Mouse (Mus musculus) thymus, adult 2 months (tissue): Measurements from ENCODE around the gene 1810037I17Rik.

Experiments used
- CTCF ChIP-seq: fragments of 200-500 bp; IDR thresholded peaks from 2 replicates; pipeline ENCODE4 v1.5.1; 2012; ENCODE audit warnings: mild to moderate bottlenecking, control low read depth, low read length, moderate library complexity, borderline replicate concordance; ENCODE audit not compliant: control insufficient read depth, poor library complexity, insufficient read depth; ENCODE audit errors: extremely low read depth
- POLR2A ChIP-seq: fragments of 200-500 bp; IDR thresholded peaks from 2 replicates; pipeline ENCODE4 v1.6.1; 2012; ENCODE audit warnings: mild to moderate bottlenecking, low read length, control low read depth, moderate library complexity; ENCODE audit not compliant: control insufficient read depth, poor library complexity, insufficient read depth; ENCODE audit errors: extremely low read depth

GRCm38 (mm10) chr3:122918672-122919071 is 5.3 kb upstream of the 1810037I17Rik start:
- no peak for TF ChIP-seq CTCF
- TF ChIP-seq POLR2A, result no peak
